Comparison of ENCODE assay signal across 20 mouse cellular contexts in the genomic region with DNA sequence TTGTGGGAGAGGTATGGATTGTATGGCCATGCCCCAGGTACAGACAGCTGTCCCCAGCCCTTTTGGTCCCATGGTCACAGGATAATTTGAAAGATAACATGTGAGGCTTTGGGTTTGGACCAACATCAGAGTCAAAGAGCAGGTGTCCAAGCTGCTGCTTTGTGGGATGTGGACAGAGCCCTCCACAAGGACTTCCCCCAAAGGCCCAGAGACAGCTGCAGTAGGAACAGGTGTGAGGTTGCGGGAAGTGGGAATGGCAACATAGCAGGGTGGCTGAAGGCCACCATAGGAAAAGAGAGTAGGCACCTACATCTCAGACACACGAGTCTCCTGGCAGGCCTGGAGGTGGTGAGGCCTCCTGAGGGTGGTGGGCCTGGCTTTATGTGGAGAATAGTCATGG.
"Had no signal": no experiment of that assay in that cellular context is flagged by ENCODE, and none has a peak within 500 bp of the region (broad histone marks: within the 10 kb centered on the region; RNA-seq: fewer than 3 reads in every experiment).

No protein-coding gene starts in this region.

- H3K27ac ChIP-seq: lung, embryonic 15.5 days; macrophage; midbrain, embryonic 13.5 days; midbrain, embryonic 15.5 days; neural tube, embryonic 13.5 days; neural tube, embryonic 15.5 days had no signal

- H3K9me3 ChIP-seq: lung, embryonic 15.5 days; megakaryocyte, embryonic 14.5 days; midbrain, embryonic 13.5 days; midbrain, embryonic 15.5 days; neural tube, embryonic 13.5 days; neural tube, embryonic 15.5 days had no signal

- H3K27me3 ChIP-seq: lung, embryonic 15.5 days; midbrain, embryonic 15.5 days; neural tube, embryonic 13.5 days; neural tube, embryonic 15.5 days had no signal

- ATAC-seq: lung, postnatal 0 days; midbrain, embryonic 13.5 days; midbrain, embryonic 15.5 days had no signal

- H3K4me3 ChIP-seq: lung, embryonic 15.5 days; megakaryocyte, embryonic 14.5 days; midbrain, embryonic 13.5 days; midbrain, embryonic 15.5 days; neural tube, embryonic 13.5 days; neural tube, embryonic 15.5 days had no signal

- H3K9ac ChIP-seq: lung, embryonic 15.5 days; midbrain, embryonic 13.5 days; midbrain, embryonic 15.5 days; neural tube, embryonic 13.5 days; neural tube, embryonic 15.5 days had no signal

- H3K36me3 ChIP-seq: lung, embryonic 15.5 days; midbrain, embryonic 13.5 days; midbrain, embryonic 15.5 days; neural tube, embryonic 13.5 days; neural tube, embryonic 15.5 days had no signal

- DNase-seq: lung, adult 2 months; lung, postnatal 14 days; lung, postnatal 36 days; retina, postnatal 1 day; right cerebral cortex, adult 18-20 months; right cerebral cortex, postnatal 25 days; right cerebral cortex, postnatal 4 days; spleen, adult 18-20 months; thymus, adult 18-20 months; thymus, postnatal 14 days; thymus, postnatal 36 days had no signal

- H3K4me2 ChIP-seq: lung, embryonic 15.5 days; midbrain, embryonic 11.5 days; midbrain, embryonic 13.5 days; midbrain, embryonic 15.5 days; neural tube, embryonic 13.5 days; neural tube, embryonic 15.5 days had no signal
